Mouse (Mus musculus) heart, postnatal 25 days (tissue): ENCODE measurements around the gene Polr1b. TPM values are rescaled to one million over a fixed set of nuclear protein-coding genes. Genes with fewer than 3 reads are reported as not detected.

Experiments used
- DNase-seq: peaks from one replicate; pipeline ENCODE4 v3.0.0; 2022; ENCODE audit warnings: low spot score
- intact Hi-C: fragments of 180-260 bp; cut with DNase I; formaldehyde crosslinking; loops from one replicate; pipeline ENCODE4 v1.15.1; 2025
- total RNA-seq, 2 experiments: library from RNA; stranded (reverse); gene quantifications; 2 replicates each; pipeline ENCODE4 v1.2.3; 2021

Polr1b gene
- total RNA-seq, 2 experiments from 2014 or later: 10.3 to 11.3 TPM

DNA sequence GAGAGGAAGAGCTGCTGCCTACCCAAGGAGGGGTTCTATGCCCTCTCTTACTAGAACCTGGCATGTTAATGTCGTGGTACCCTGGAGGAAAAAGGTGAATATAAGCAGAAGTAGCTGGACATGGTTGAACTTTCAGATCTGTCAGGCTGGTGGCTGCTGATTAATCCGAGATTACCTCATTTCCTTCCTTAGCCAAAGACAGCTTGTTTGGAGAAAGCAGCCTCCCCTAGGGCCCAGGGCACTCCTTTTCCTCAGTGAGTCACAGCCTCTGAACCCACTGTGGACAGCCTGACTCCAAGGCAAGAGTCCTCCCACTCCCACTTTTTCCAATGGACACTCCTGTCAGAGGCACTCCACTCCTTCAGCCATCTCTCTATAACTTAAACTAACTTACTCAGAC, 74.8 kb downstream of the Polr1b start:
- intact Hi-C loops: no loop called here
- no peak for DNase-seq

Other genes starting within 250 kb of the Polr1b start
- gene Fbln7, start 238.0 kb upstream of the Polr1b start, total RNA-seq: under 1 TPM; 0.50 to 0.57 TPM
- gene Zc3h8, start 156.9 kb upstream of the Polr1b start, total RNA-seq: 1 to 10 TPM; 5.7 to 6.6 TPM
- gene Zc3h6, start 133.6 kb upstream of the Polr1b start, total RNA-seq: 1 to 10 TPM; 3.6 to 4.9 TPM
- 10 to 100 TPM in 1 of 2 experiments, 1 to 10 TPM in 1; 9.7 to 10.8 TPM for gene Gm10762, start 133.3 kb upstream of the Polr1b start, total RNA-seq
- gene Vinac1, start 52.8 kb upstream of the Polr1b start, total RNA-seq: not detected
- 10 to 100 TPM; 17.1 to 18.8 TPM for gene Ttl, start 35.1 kb upstream of the Polr1b start, total RNA-seq
- 10 to 100 TPM; 10.0 to 10.1 TPM for gene Chchd5, start 28.7 kb downstream of the Polr1b start, total RNA-seq
- gene Slc20a1, start 97.8 kb downstream of the Polr1b start, total RNA-seq: 10 to 100 TPM; 11.3 to 12.4 TPM
- under 1 TPM; 0.81 to 0.95 TPM for gene Ckap2l, start 196.2 kb downstream of the Polr1b start, total RNA-seq
- gene Il1a, start 209.0 kb downstream of the Polr1b start, total RNA-seq: not detected